ENCODE assay signal across 9 mouse cellular contexts in the genomic region with DNA sequence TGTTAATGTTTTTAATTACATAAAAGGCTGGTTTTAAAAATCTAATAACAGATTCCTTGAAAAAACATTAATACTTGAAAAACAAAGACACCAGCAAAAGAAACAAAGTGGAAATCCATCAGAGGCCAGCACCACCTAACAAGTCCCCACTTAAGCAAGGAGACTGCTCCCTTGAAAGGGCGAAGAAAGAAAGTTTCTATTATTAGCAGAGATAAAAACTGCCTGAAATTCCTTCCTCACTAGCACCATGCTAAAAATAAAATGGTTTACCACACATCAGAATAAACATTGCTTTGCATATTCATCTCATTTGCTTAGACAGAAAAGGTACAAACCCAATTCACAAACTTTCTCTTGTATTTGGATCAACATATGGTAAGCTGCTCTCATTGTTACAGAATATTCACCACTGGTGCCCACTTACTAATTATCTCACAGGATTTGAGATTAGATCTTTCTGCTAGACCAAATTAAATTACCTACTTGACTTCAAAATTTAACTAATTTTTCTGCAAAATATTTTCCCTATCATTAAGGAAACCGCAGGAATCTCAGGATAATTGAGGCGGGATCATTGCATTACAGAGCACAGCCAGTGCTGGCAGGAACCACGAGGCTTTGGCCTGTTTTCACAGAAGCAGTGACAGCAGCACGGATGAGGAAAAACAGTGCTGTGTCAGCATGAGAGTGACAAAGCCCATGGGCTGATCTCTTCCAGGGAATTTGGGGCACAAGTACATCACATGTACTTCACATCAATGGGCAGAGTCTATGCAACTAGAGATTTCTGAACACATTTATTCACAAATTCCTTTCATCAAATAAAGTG. TPM values are rescaled to one million over a fixed set of nuclear protein-coding genes. Genes with fewer than 3 reads are reported as not detected.
DNase-seq lines count a peak whose midpoint lies in the region; ATAC-seq and TF ChIP-seq lines count a peak whose summit lies in the region.
"Had no signal": no experiment of that assay in that cellular context is flagged by ENCODE, and none has a peak within 500 bp of the region (broad histone marks: within the 10 kb centered on the region; RNA-seq: fewer than 3 reads in every experiment).

No protein-coding gene starts in this region.

- DNase-seq in kidney, adult 2 months, result peak; percentile 63
- DNase-seq in kidney, postnatal 4 days, result no peak
- DNase-seq in Patski (ENCODE audit: low read depth, low spot score), result no peak
- peak; percentile 68 to 78 for DNase-seq in cerebellum, postnatal 25 days
- no peak for DNase-seq in ovary, postnatal 36 days (ENCODE audit: low spot score)
- DNase-seq in right cerebral cortex, postnatal 14 days, result no peak
- no peak for DNase-seq in spleen, postnatal 10 days (ENCODE audit: low spot score in 2 of 2)

- CTCF ChIA-PET in Patski (lab: Charles Lee), result no interaction called here

- H3K36me3 ChIP-seq in kidney, adult 2 months (ENCODE audit: control insufficient read depth, insufficient read depth, low read length), result no peaks in the 10 kb centered on the region
- no peaks in the 10 kb centered on the region for H3K36me3 ChIP-seq in heart, embryonic 16.5 days (ENCODE audit: control insufficient read depth, insufficient read depth)
- H3K36me3 ChIP-seq: limb, embryonic 12.5 days had no signal

- H3K9ac ChIP-seq in heart, embryonic 16.5 days (ENCODE audit: low read length), result peak overlapping the region; percentile 41; the same call in 1 of the 2 replicates
- H3K9ac ChIP-seq: limb, embryonic 12.5 days had no signal

- WGBS in kidney, adult 2 months, result 20% methylated on average over 5 of the region's 5 CpGs
- WGBS in heart, embryonic 16.5 days, result 17% methylated on average over 5 of the region's 5 CpGs

- H3K27ac ChIP-seq in kidney, adult 2 months (ENCODE audit: insufficient read depth, low read depth, low read length), result peak overlapping the region; percentile 39; the same call in 1 of the 2 replicates
- H3K27ac ChIP-seq in heart, embryonic 16.5 days (ENCODE audit: low read length), result peak overlapping the region; percentile 97
- H3K27ac ChIP-seq: limb, embryonic 12.5 days had no signal

- H3K27me3 ChIP-seq in kidney, adult 2 months (replicated peaks; ENCODE audit: control insufficient read depth, insufficient read depth, low read length), result no peaks in the 10 kb centered on the region
- no peaks in the 10 kb centered on the region for H3K27me3 ChIP-seq in Patski
- H3K27me3 ChIP-seq in heart, embryonic 16.5 days (ENCODE audit: control insufficient read depth, insufficient read depth, low read length), result no peaks in the 10 kb centered on the region
- H3K27me3 ChIP-seq: limb, embryonic 12.5 days had no signal

- POLR2A ChIA-PET in Patski (lab: Charles Lee), result no interaction called here

- no peak for TF ChIP-seq CTCF in kidney, adult 2 months (conservative IDR thresholded peaks at IDR 0.05; ENCODE audit: insufficient read depth, insufficient read length, low read depth, low read length)
- TF ChIP-seq CTCF in Patski (IDR thresholded peaks at IDR 0.05), result no peak

- H3K4me1 ChIP-seq in kidney, adult 2 months (ENCODE audit: control insufficient read depth, insufficient read depth, low read length), result peaks cover 25% of the 10 kb centered on the region
- peaks cover 32% of the 10 kb centered on the region for H3K4me1 ChIP-seq in heart, embryonic 16.5 days (ENCODE audit: control insufficient read depth, insufficient read depth, low read length)
- H3K4me1 ChIP-seq: limb, embryonic 12.5 days had no signal

- peak; percentile 44 for ATAC-seq in Patski
- ATAC-seq in heart, embryonic 16.5 days (replicated peaks; ENCODE audit: extremely low read depth, insufficient read depth, low FRiP score), result peak; percentile 89

- in situ Hi-C loops in Patski (cut with MboI; ENCODE audit: low pct_unique_long_range_greater_than_20kb), result no loop called here

- peak overlapping the region; percentile 46 for H3K4me2 ChIP-seq in heart, embryonic 16.5 days (ENCODE audit: low read depth, low read length)
- H3K4me2 ChIP-seq: limb, embryonic 12.5 days had no signal

- TF ChIP-seq POLR2A in kidney, adult 2 months (IDR thresholded peaks at IDR 0.05; ENCODE audit: low read depth, low read length), result no peak

- no peaks in the 10 kb centered on the region for H3K9me3 ChIP-seq in heart, embryonic 16.5 days (replicated peaks; ENCODE audit: control insufficient read depth, low read length)
- H3K9me3 ChIP-seq: limb, embryonic 12.5 days had no signal

- H3K4me3 ChIP-seq in kidney, adult 2 months (ENCODE audit: insufficient read depth, low read depth, low read length), result no peak overlapping the region
- H3K4me3 ChIP-seq in heart, embryonic 16.5 days (ENCODE audit: low read length), result no peak overlapping the region
- H3K4me3 ChIP-seq: limb, embryonic 12.5 days had no signal

RNA-seq across cellular contexts. Expression of gene Prkaa2, which starts 9.0 kb away (rescaled TPM):
- 23.9 and 25.8 TPM in 2 replicates for polyA plus RNA-seq in kidney, adult 2 months (2012; rRNA removed)
- polyA plus RNA-seq in Patski (2021), result 12.6 TPM
- polyA plus RNA-seq in heart, embryonic 16.5 days (2015; fragmentation: Nextera tagmentation; extraction: Ambion mirVana), result 45.3 and 49.7 TPM in 2 replicates

RNA-seq across cellular contexts. Expression of gene Plpp3, which starts 56.4 kb away (rescaled TPM):
- polyA plus RNA-seq in kidney, adult 2 months (2012; rRNA removed), result 77.7 and 78.0 TPM in 2 replicates
- polyA plus RNA-seq in Patski (2021), result 51.7 TPM
- polyA plus RNA-seq in heart, embryonic 16.5 days (2015; fragmentation: Nextera tagmentation; extraction: Ambion mirVana), result 37.0 and 40.8 TPM in 2 replicates

Comparison
In these comparisons a context has a peak if more than half of its experiments do, and no peak if none do; other contexts are left out.
1. DNase-seq: peak in kidney, adult 2 months (single experiment) and cerebellum, postnatal 25 days (2 of 2); none in kidney, postnatal 4 days (0 of 2), Patski (single experiment), ovary, postnatal 36 days (single experiment), right cerebral cortex, postnatal 14 days (single experiment) and spleen, postnatal 10 days (0 of 2).